Mouse (Mus musculus): ENCODE data around the gene Metap1.
A peak's percentile ranks its signal among the peaks of the same experiment; 100 is the strongest.

Metap1 gene

GRCm38 (mm10) chr3:138489327-138490033 lies at the start of gene Metap1:
TSS of gene Metap1 (minus strand) at chr3:138489515.
- Histone ChIP-seq H3K4me1 (replicated peaks; ENCODE audit: low read depth, low read length) (peaks cover 34% of the 10 kb centered on the region), H3K27me3 (ENCODE audit: insufficient read depth, low read length) (no peaks in the 10 kb centered on the region), H3K36me3 (ENCODE audit: insufficient read depth, low read length) (peaks cover 23% of the 10 kb centered on the region), H3K4me3 (replicated peaks; ENCODE audit: low read length) (peak within 1 kb of the TSS; percentile 91), H3K9me3 (ENCODE audit: low read length) (peaks cover 5% of the 10 kb centered on the region; the same call in 1 of the 2 replicates)
- TF ChIP-seq CTCF (conservative IDR thresholded peaks at IDR 0.05; ENCODE audit: low read length), result no peak
- no peak for TF ChIP-seq NANOG (IDR thresholded peaks at IDR 0.05; ENCODE audit: borderline replicate concordance, low read length)
- no peak for TF ChIP-seq POU5F1 (IDR thresholded peaks at IDR 0.05; ENCODE audit: borderline replicate concordance, low read length)

- Histone ChIP-seq H3K4me3 (replicated peaks; ENCODE audit: low read length) (no peak overlapping the region), H3K27me3 (ENCODE audit: insufficient read depth, low read length) (no peaks in the 10 kb centered on the region), H3K9me3 (ENCODE audit: low read length) (no peaks in the 10 kb centered on the region), H3K36me3 (ENCODE audit: insufficient read depth, low read length) (peaks cover 27% of the 10 kb centered on the region), H3K4me1 (replicated peaks; ENCODE audit: low read depth, low read length) (peaks cover 83% of the 10 kb centered on the region)
- TF ChIP-seq CTCF (conservative IDR thresholded peaks at IDR 0.05; ENCODE audit: low read length) (no peak), POU5F1 (IDR thresholded peaks at IDR 0.05; ENCODE audit: borderline replicate concordance, low read length) (no peak), NANOG (IDR thresholded peaks at IDR 0.05; ENCODE audit: borderline replicate concordance, low read length) (no peak)
These were observed 46.7 kb upstream of the Metap1 start for GRCm38 (mm10) chr3:138536031-138536430.

DNA sequence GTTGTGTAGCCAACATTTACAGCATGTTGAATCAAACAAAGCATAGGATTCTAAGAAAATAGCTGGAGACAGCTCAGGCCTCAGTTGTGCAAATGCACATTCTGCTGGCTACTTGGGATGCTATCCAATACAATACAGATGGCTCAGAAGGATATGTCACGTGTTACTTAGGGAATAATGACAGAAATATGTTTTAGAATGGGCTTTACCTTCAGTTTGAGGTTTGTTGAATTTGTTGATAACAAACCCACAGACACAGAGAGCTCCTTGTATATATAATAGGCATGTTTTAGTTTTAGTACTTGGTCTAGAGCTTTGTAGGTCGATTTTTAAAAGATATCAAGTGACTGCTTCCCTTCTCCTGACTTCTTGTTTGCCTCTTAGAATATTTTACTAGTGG lies 43.4 kb upstream of the Metap1 start:
- no peaks in the 10 kb centered on the region for H3K27me3 ChIP-seq (ENCODE audit: insufficient read depth, low read length)
- peaks cover 78% of the 10 kb centered on the region for H3K4me1 ChIP-seq (replicated peaks; ENCODE audit: low read depth, low read length)
- no peak overlapping the region for H3K4me3 ChIP-seq (replicated peaks; ENCODE audit: low read length)
- TF ChIP-seq NANOG (IDR thresholded peaks at IDR 0.05; ENCODE audit: borderline replicate concordance, low read length) (no peak), CTCF (conservative IDR thresholded peaks at IDR 0.05; ENCODE audit: low read length) (no peak), POU5F1 (IDR thresholded peaks at IDR 0.05; ENCODE audit: borderline replicate concordance, low read length) (no peak)
- no peaks in the 10 kb centered on the region for H3K9me3 ChIP-seq (ENCODE audit: low read length)
- peaks cover 20% of the 10 kb centered on the region; the same call in 1 of the 2 replicates for H3K36me3 ChIP-seq (ENCODE audit: insufficient read depth, low read length)

- TF ChIP-seq CTCF (conservative IDR thresholded peaks at IDR 0.05; ENCODE audit: low read length) (no peak), POU5F1 (IDR thresholded peaks at IDR 0.05; ENCODE audit: borderline replicate concordance, low read length) (no peak), NANOG (IDR thresholded peaks at IDR 0.05; ENCODE audit: borderline replicate concordance, low read length) (no peak)
- peak overlapping the region; percentile 18; the same call in 1 of the 2 replicates for H3K4me3 ChIP-seq (replicated peaks; ENCODE audit: low read length)
- H3K4me1 ChIP-seq (replicated peaks; ENCODE audit: low read depth, low read length), result peaks cover 69% of the 10 kb centered on the region
- peaks cover 15% of the 10 kb centered on the region; the same call in 1 of the 2 replicates for H3K36me3 ChIP-seq (ENCODE audit: insufficient read depth, low read length)
- H3K9me3 ChIP-seq (ENCODE audit: low read length), result no peaks in the 10 kb centered on the region
- no peaks in the 10 kb centered on the region for H3K27me3 ChIP-seq (ENCODE audit: insufficient read depth, low read length)
These were observed 42.3 kb upstream of the Metap1 start for GRCm38 (mm10) chr3:138531479-138532181.

DNA sequence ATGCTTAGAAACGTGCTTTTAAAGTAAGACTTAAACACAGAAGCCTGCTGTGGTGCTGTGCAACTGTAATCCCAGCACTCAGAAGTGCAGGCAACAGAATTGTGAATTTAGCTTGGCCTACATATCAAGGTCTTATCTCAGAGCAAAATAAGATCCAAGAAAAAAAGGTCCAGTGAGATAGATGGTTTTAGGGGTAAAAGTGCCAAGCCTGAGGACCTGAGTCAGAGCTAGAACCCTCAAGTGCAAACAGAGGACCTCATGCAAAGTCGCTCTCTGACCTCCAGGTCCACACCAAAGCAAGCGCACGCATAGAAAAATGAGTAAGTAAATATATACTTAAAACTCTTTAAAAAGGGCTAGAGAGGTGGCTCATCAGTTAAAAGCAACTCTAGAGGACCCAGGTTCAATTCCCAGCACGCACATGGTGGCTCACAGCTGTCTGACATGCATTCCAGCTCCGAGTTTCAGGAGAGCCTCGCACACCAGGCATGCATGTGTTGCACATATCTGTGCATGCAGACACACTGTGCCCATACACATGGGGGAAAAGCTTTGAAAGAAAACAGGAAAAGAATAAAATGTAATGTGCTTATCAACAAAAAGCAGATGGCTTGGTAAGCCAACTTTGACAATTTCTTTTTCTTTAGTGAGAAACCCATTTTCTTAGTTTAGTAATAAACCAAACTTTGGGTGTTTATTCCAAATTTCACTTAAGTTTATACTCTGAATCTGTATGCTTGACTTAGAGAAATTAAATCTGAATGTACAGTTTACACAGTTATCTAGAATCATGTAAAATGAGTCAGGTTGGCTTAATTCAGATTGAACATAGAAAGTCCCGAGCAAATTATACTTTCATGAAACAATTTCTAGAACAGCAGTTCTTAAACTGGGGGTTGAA lies 41.5 kb upstream of the Metap1 start:
- no peak for TF ChIP-seq CTCF (conservative IDR thresholded peaks at IDR 0.05; ENCODE audit: low read length)
- TF ChIP-seq NANOG (IDR thresholded peaks at IDR 0.05; ENCODE audit: borderline replicate concordance, low read length), result no peak
- no peak for TF ChIP-seq POU5F1 (IDR thresholded peaks at IDR 0.05; ENCODE audit: borderline replicate concordance, low read length)
- H3K9me3 ChIP-seq (ENCODE audit: low read length), result no peaks in the 10 kb centered on the region
- H3K4me3 ChIP-seq (replicated peaks; ENCODE audit: low read length), result peak overlapping the region; percentile 18; the same call in 1 of the 2 replicates
- peaks cover 10% of the 10 kb centered on the region; the same call in 1 of the 2 replicates for H3K36me3 ChIP-seq (ENCODE audit: insufficient read depth, low read length)
- H3K4me1 ChIP-seq (replicated peaks; ENCODE audit: low read depth, low read length), result peaks cover 70% of the 10 kb centered on the region
- peaks cover 3% of the 10 kb centered on the region; the same call in 1 of the 2 replicates for H3K27me3 ChIP-seq (ENCODE audit: insufficient read depth, low read length)

GRCm38 (mm10) chr3:138528265-138528664 lies 39.0 kb upstream of the Metap1 start:
- Histone ChIP-seq H3K4me1 (replicated peaks; ENCODE audit: low read depth, low read length) (peaks cover 59% of the 10 kb centered on the region), H3K36me3 (ENCODE audit: insufficient read depth, low read length) (peaks cover 10% of the 10 kb centered on the region; the same call in 1 of the 2 replicates), H3K4me3 (replicated peaks; ENCODE audit: low read length) (peak overlapping the region; percentile 89), H3K9me3 (ENCODE audit: low read length) (no peaks in the 10 kb centered on the region), H3K27me3 (ENCODE audit: insufficient read depth, low read length) (peaks cover 14% of the 10 kb centered on the region)
- TF ChIP-seq POU5F1 (IDR thresholded peaks at IDR 0.05; ENCODE audit: borderline replicate concordance, low read length) (no peak), CTCF (conservative IDR thresholded peaks at IDR 0.05; ENCODE audit: low read length) (no peak), NANOG (IDR thresholded peaks at IDR 0.05; ENCODE audit: borderline replicate concordance, low read length) (no peak)

DNA sequence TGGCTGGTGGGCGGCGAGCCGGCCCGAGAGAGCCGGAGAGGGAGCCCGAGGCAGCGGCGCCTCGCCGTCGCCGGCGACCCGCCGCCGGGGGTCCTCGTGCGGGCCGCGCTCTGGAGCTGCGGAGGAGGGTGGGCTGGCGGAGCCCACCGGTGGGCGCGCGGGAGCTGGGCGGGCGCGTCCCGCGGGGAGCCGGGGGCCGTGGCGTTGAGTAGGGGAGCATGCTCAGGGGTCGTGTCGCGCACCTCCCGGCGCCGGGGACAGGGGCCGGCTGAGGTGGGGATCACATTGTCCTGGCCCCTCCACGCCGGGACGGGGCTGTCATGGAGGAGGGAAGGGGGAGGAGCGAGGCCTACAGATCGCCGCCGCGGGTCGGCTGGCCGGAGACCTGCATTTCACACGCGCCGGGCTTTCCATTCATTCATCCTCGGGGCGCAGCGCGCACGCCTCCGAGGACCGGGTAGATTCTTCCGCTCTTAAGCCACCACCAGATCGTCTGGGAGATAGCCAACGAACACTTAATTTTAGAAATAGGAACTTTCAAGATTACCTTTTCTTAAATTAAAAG lies 38.4 kb upstream of the Metap1 start:
- peak overlapping the region; percentile 89 for H3K4me3 ChIP-seq (replicated peaks; ENCODE audit: low read length)
- H3K27me3 ChIP-seq (ENCODE audit: insufficient read depth, low read length), result peaks cover 14% of the 10 kb centered on the region
- no peaks in the 10 kb centered on the region for H3K9me3 ChIP-seq (ENCODE audit: low read length)
- peaks cover 10% of the 10 kb centered on the region; the same call in 1 of the 2 replicates for H3K36me3 ChIP-seq (ENCODE audit: insufficient read depth, low read length)
- TF ChIP-seq NANOG (IDR thresholded peaks at IDR 0.05; ENCODE audit: borderline replicate concordance, low read length) (no peak), CTCF (conservative IDR thresholded peaks at IDR 0.05; ENCODE audit: low read length) (no peak), POU5F1 (IDR thresholded peaks at IDR 0.05; ENCODE audit: borderline replicate concordance, low read length) (no peak)
- peaks cover 54% of the 10 kb centered on the region for H3K4me1 ChIP-seq (replicated peaks; ENCODE audit: low read depth, low read length)

Measured in E14TG2a.4 (cell line).